Mouse (Mus musculus) limb, embryonic 14.5 days (tissue): ENCODE results near the gene E2f8. TPM values are rescaled to one million over a fixed set of nuclear protein-coding genes. Genes with fewer than 3 reads are reported as not detected.

Source experiments
- ATAC-seq: fragments of 200-750 bp; cut with Nextera tagmentation; 2 replicates; pipeline ENCODE4 v1.8.0; 2017; ENCODE audit warnings: low read depth, moderate number of reproducible peaks, moderate TSS enrichment; ENCODE audit not compliant: low FRiP score
- DNase-seq: peaks from one replicate; pipeline ENCODE4 v3.0.0-alpha.2; 2015; ENCODE audit warnings: low spot score
- H3K27ac ChIP-seq: fragments of 300-500 bp; sonication (generic); replicated peaks from 2 replicates; pipeline ENCODE4 v1.5.1; 2014; ENCODE audit warnings: low read depth, mild to moderate bottlenecking, low read length, moderate library complexity, mixed read lengths
- H3K27me3 ChIP-seq: fragments of 300-500 bp; sonication (generic); 2 replicates; pipeline ENCODE4 v1.6.1; 2014; ENCODE audit warnings: low read length, mixed read lengths; ENCODE audit not compliant: control insufficient read depth, insufficient read depth
- H3K36me3 ChIP-seq: fragments of 300-500 bp; sonication (generic); 2 replicates; pipeline ENCODE4 v1.6.1; 2014; ENCODE audit warnings: mild to moderate bottlenecking, low read length, moderate library complexity, mixed read lengths; ENCODE audit not compliant: control insufficient read depth, insufficient read depth
- H3K4me1 ChIP-seq: fragments of 300-500 bp; sonication (generic); 2 replicates; pipeline ENCODE4 v1.6.1; 2014; ENCODE audit warnings: antibody characterized with exemption, low read length, mixed read lengths; ENCODE audit not compliant: control insufficient read depth, insufficient read depth
- H3K4me2 ChIP-seq: fragments of 300-500 bp; sonication (generic); replicated peaks from 2 replicates; pipeline ENCODE4 v1.6.1; 2014; ENCODE audit warnings: low read depth, mild to moderate bottlenecking, low read length, moderate library complexity; ENCODE audit not compliant: severe bottlenecking
- H3K4me3 ChIP-seq: fragments of 300-500 bp; sonication (generic); replicated peaks from 2 replicates; pipeline ENCODE4 v1.5.1; 2014; ENCODE audit warnings: low read length
- H3K9ac ChIP-seq: fragments of 300-500 bp; sonication (generic); 2 replicates; pipeline ENCODE4 v1.6.1; 2014; ENCODE audit warnings: mild to moderate bottlenecking, low read depth, low read length, moderate library complexity; ENCODE audit not compliant: severe bottlenecking
- H3K9me3 ChIP-seq: fragments of 300-500 bp; sonication (generic); 2 replicates; pipeline ENCODE4 v1.6.1; 2016; ENCODE audit warnings: low read length; ENCODE audit not compliant: control insufficient read depth
- POLR2A ChIP-seq: fragments of 200-500 bp; IDR thresholded peaks from 2 replicates; pipeline ENCODE4 v1.8.0; 2012; ENCODE audit warnings: inconsistent platforms, mild to moderate bottlenecking, moderate library complexity, borderline replicate concordance; ENCODE audit not compliant: insufficient read depth, insufficient read length; ENCODE audit errors: extremely low read depth
- WGBS: fragments of 180-500 bp; shearing (Covaris S2); extraction: QIAGEN DNeasy Blood & Tissue Kit; methylation state at CpG from one replicate; pipeline ENCODE4 v1.1.7; 2014; 5-methylcytosine and 5-hydroxymethylcytosine counted together
- polyA plus RNA-seq, 2 experiments: library from polyadenylated mRNA; depleted of rRNA in 1 of 2; stranded (reverse) in 1 of 2; unstranded in 1 of 2; fragments of >200 nt; fragmentation: Nextera tagmentation in 1 of 2; extraction: Ambion mirVana in 1 of 2; gene quantifications; 2 replicates each; pipeline versions ENCODE4 v1.2.1 to v1.2.3; 2012 to 2014

Gene E2f8
- polyA plus RNA-seq, 2 experiments, result 16.7 to 23.4 TPM

- H3K36me3 ChIP-seq, result no peaks in the 10 kb centered on the region
- DNase-seq (no peak), ATAC-seq (no peak)
- H3K9me3 ChIP-seq, result no peaks in the 10 kb centered on the region
- H3K4me3 ChIP-seq, result no peak overlapping the region
- H3K4me1 ChIP-seq, result no peaks in the 10 kb centered on the region
- H3K27me3 ChIP-seq, result no peaks in the 10 kb centered on the region
- no peak overlapping the region for H3K27ac ChIP-seq
- TF ChIP-seq POLR2A, result no peak
- 83% methylated on average over 6 of the region's 6 CpGs for WGBS
- no peak overlapping the region for H3K4me2 ChIP-seq
- no peak overlapping the region for H3K9ac ChIP-seq
These were observed 29.8 kb downstream of the E2f8 start for GRCm38 (mm10) chr7:48851529-48852104.

- Histone ChIP-seq H3K9ac (no peak within 1 kb of the TSS), H3K4me3 (no peak within 1 kb of the TSS), H3K27me3 (no peaks in the 10 kb centered on the region), H3K9me3 (no peaks in the 10 kb centered on the region), H3K4me1 (peaks cover 7% of the 10 kb centered on the region; the same call in 1 of the 2 replicates), H3K27ac (no peak within 1 kb of the TSS), H3K4me2 (no peak within 1 kb of the TSS), H3K36me3 (no peaks in the 10 kb centered on the region)
- WGBS, result 38% methylated on average over 11 of the region's 11 CpGs
- TF ChIP-seq POLR2A, result no peak
- ATAC-seq (no peak), DNase-seq (no peak)
These were observed 33.4 kb downstream of the E2f8 start, which contains the start of gene Csrp3 for GRCm38 (mm10) chr7:48847820-48848650. Gene Csrp3, minus strand, starts transcription at chr7:48848033.

- ATAC-seq, result no peak
These were observed 34.6 kb downstream of the E2f8 start for GRCm38 (mm10) chr7:48846755-48847154.

DNA sequence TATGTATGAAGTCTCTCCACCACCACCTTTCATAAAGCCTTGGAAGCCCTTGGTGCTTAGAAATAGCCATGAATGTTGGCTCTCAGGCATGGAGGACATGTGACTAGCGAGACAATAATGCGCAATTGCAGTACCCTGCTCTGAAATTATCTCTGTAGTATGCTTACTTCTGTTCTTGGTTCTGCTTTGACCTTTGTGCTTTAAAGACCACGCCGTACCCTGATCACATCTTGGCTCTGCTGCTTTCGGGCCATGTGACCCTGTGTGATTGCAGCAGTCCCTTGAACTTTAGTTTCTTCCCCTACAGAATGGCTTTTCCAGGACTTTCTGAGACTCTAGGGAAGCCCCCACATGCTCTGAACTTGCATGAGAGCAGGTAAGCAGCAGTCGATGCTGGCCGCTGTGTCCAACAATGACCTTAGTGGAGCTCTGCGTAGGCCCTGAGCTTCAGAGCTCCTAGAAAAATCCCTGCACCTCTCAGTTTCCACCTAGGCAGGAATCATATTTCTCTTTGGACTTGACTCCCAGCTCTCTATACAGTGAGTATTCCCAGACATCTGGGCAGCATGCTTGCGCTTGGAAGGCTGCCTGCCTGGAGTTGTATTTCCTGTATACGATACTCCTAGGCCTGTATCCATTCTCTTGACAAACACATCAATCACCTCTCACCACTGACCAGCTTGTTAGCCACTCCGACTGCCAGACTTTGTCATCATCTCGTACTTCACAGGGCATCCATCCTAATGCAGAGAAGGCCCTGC, 36.0 kb downstream of the E2f8 start:
- peak; percentile 75 for ATAC-seq

More at GRCm38 (mm10) chr7:48846755-48847154, 34.6 kb downstream of the E2f8 start:
- WGBS, result 50% methylated on average over 6 of the region's 6 CpGs
- no peak for DNase-seq
- no peak overlapping the region for H3K27ac ChIP-seq
- H3K27me3 ChIP-seq, result no peaks in the 10 kb centered on the region
- H3K9ac ChIP-seq, result no peak overlapping the region
- no peaks in the 10 kb centered on the region for H3K36me3 ChIP-seq
- peaks cover 7% of the 10 kb centered on the region; the same call in 1 of the 2 replicates for H3K4me1 ChIP-seq
- H3K9me3 ChIP-seq, result no peaks in the 10 kb centered on the region
- TF ChIP-seq POLR2A, result no peak
- no peak overlapping the region for H3K4me2 ChIP-seq
- H3K4me3 ChIP-seq, result no peak overlapping the region

DNA sequence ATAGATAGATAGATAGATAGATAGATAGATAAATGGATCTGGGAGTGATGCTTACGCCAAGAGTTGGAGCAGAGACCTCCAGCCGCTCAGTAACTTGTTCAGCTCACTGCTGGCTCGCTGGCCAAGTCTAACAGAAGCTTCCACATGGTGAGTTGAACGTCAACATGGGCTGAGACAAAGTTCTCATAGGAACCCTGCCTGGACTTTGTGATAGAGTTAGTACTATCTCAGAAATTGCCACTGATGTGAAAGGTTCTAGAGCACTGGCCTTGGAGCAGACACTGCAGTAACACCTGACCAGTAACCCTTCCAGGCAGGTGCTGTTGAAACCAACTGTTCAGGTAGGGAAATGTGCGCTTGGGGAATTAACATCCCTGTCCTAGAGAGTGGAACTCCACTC, 37.9 kb downstream of the E2f8 start:
- Histone ChIP-seq H3K4me2 (no peak overlapping the region), H3K9me3 (no peaks in the 10 kb centered on the region), H3K36me3 (no peaks in the 10 kb centered on the region), H3K4me1 (peaks cover 7% of the 10 kb centered on the region; the same call in 1 of the 2 replicates), H3K9ac (no peak overlapping the region), H3K27me3 (no peaks in the 10 kb centered on the region), H3K4me3 (no peak overlapping the region), H3K27ac (no peak overlapping the region)
- ATAC-seq, result no peak
- TF ChIP-seq POLR2A, result no peak
- no peak for DNase-seq
- 84% methylated on average over 5 of the region's 5 CpGs for WGBS

More for the DNA sequence above, 36.0 kb downstream of the E2f8 start:
- Histone ChIP-seq H3K4me1 (peaks cover 7% of the 10 kb centered on the region; the same call in 1 of the 2 replicates), H3K4me3 (no peak overlapping the region), H3K36me3 (no peaks in the 10 kb centered on the region), H3K27me3 (no peaks in the 10 kb centered on the region), H3K4me2 (no peak overlapping the region), H3K9me3 (no peaks in the 10 kb centered on the region), H3K9ac (no peak overlapping the region), H3K27ac (peak overlapping the region; percentile 53)
- DNase-seq, result peak; percentile 67
- WGBS, result 48% methylated on average over 12 of the region's 12 CpGs
- no peak for TF ChIP-seq POLR2A
